Mouse (Mus musculus) spleen, adult 2 months (tissue): ENCODE measurements around the gene Iqgap2. TPM values are rescaled to one million over a fixed set of nuclear protein-coding genes. Genes with fewer than 3 reads are reported as not detected.

Experiments
- DNase-seq, 2 experiments: peaks; one replicate each; pipeline versions ENCODE4 v3.0.0 to v3.0.0-alpha.2; 2012 to 2021; ENCODE audit warnings: low spot score in 2 of 2, low read depth in 1 of 2
- H3K27ac ChIP-seq: fragments of 200-500 bp; 2 replicates; pipeline ENCODE4 v1.5.1; 2012; ENCODE audit warnings: low read length, inconsistent platforms; ENCODE audit not compliant: insufficient read depth
- H3K27me3 ChIP-seq: fragments of 200-500 bp; 2 replicates; pipeline ENCODE4 v1.6.1; 2012; ENCODE audit warnings: mild to moderate bottlenecking, moderate library complexity, low read length, inconsistent platforms; ENCODE audit not compliant: control insufficient read depth, insufficient read depth
- H3K36me3 ChIP-seq: fragments of 200-500 bp; 2 replicates; pipeline ENCODE4 v1.6.1; 2012; ENCODE audit warnings: mild to moderate bottlenecking, low read length, inconsistent platforms; ENCODE audit not compliant: control insufficient read depth, insufficient read depth
- H3K4me1 ChIP-seq: fragments of 200-500 bp; 2 replicates; pipeline ENCODE4 v1.6.1; 2011; ENCODE audit warnings: inconsistent platforms; ENCODE audit not compliant: control insufficient read depth, insufficient read depth, insufficient read length
- H3K4me3 ChIP-seq: fragments of 200-500 bp; 2 replicates; pipeline ENCODE4 v1.5.1; 2011; ENCODE audit warnings: mild to moderate bottlenecking, inconsistent platforms; ENCODE audit not compliant: insufficient read depth, insufficient read length; ENCODE audit errors: extremely low read depth
- CTCF ChIP-seq: fragments of 200-500 bp; IDR thresholded peaks from 2 replicates; pipeline ENCODE4 v1.5.1; 2011; ENCODE audit warnings: mild to moderate bottlenecking, inconsistent platforms; ENCODE audit not compliant: insufficient read depth, insufficient read length, insufficient replicate concordance; ENCODE audit errors: extremely low read depth
- POLR2A ChIP-seq: fragments of 200-500 bp; IDR thresholded peaks from 2 replicates; pipeline ENCODE4 v1.6.1; 2011; ENCODE audit warnings: low read depth, low read length, inconsistent platforms
- WGBS: fragments of 180-500 bp; shearing (Covaris S2); methylation state at CpG from one replicate; pipeline ENCODE4 v1.1.7; 2018; 5-methylcytosine and 5-hydroxymethylcytosine counted together
- polyA plus RNA-seq: library from polyadenylated mRNA; depleted of rRNA; stranded (reverse); fragments of >200 nt; gene quantifications from 2 replicates; pipeline ENCODE4 v1.2.3, GENCODE M21; 2012

Gene Iqgap2
- polyA plus RNA-seq, 1 experiment, result 2.1 TPM

GRCm38 (mm10) chr13:95623042-95623441 is 268.7 kb downstream of the Iqgap2 start:
- 82% methylated on average over 3 of the region's 3 CpGs for WGBS
- DNase-seq, result no peak
- TF ChIP-seq CTCF (no peak), POLR2A (no peak)
- Histone ChIP-seq H3K27me3 (0 out of 2 replicates have a peak, but pooled peaks cover 3% of the 10 kb centered on the region), H3K36me3 (no peaks in the 10 kb centered on the region), H3K4me1 (no peaks in the 10 kb centered on the region; the same call in 1 of the 2 replicates), H3K27ac (no peak overlapping the region), H3K4me3 (no peak overlapping the region)

DNA sequence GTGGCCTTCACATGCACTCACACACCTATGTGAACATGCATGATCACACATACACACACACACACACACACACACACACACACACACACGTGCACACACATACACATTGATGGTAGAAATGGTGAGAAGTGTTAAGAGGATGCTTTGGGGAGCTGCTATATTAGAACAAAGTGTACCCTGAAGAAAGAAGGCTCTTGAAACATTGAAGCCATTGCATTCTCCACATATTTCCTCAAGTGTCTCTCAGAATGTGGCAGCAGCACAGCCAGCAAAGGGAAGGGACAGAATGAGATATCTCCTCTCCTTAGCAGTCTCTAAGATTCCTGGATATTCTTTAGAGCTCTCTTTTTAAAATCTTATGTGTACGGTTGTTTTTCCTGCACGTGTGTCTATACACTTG is 270.2 kb downstream of the Iqgap2 start:
- Histone ChIP-seq H3K4me3 (no peak overlapping the region), H3K27ac (no peak overlapping the region), H3K27me3 (0 out of 2 replicates have a peak, but pooled peaks cover 4% of the 10 kb centered on the region), H3K4me1 (no peaks in the 10 kb centered on the region; the same call in 1 of the 2 replicates), H3K36me3 (no peaks in the 10 kb centered on the region)
- no peak for TF ChIP-seq CTCF
- TF ChIP-seq POLR2A, result no peak
- 85% methylated on average over 3 of the region's 3 CpGs for WGBS
- no peak for DNase-seq

- WGBS, result 17% methylated on average over 13 of the region's 13 CpGs
- no peak overlapping the region; the same call in none of the 2 replicates for H3K4me3 ChIP-seq
- DNase-seq, result no peak
- TF ChIP-seq CTCF, result no peak
- no peak for TF ChIP-seq POLR2A
- no peaks in the 10 kb centered on the region for H3K36me3 ChIP-seq
- H3K27me3 ChIP-seq, result 0 out of 2 replicates have a peak, but pooled peaks cover 4% of the 10 kb centered on the region
- no peak overlapping the region for H3K27ac ChIP-seq
- no peaks in the 10 kb centered on the region; the same call in 1 of the 2 replicates for H3K4me1 ChIP-seq
Observed at GRCm38 (mm10) chr13:95618859-95619258, 272.9 kb downstream of the Iqgap2 start.

- DNase-seq, result peak; percentile 18 to 61
- no peaks in the 10 kb centered on the region; the same call in 1 of the 2 replicates for H3K4me1 ChIP-seq
- TF ChIP-seq POLR2A, result peak; percentile 11; the same call in 1 of the 2 replicates
- TF ChIP-seq CTCF, result no peak
- under 1% methylated on average over 39 of the region's 42 CpGs for WGBS
- peak within 1 kb of the TSS; percentile 64 for H3K27ac ChIP-seq
- no peaks in the 10 kb centered on the region for H3K36me3 ChIP-seq
- H3K4me3 ChIP-seq, result peak within 1 kb of the TSS; percentile 63
- 0 out of 2 replicates have a peak, but pooled peaks cover 4% of the 10 kb centered on the region for H3K27me3 ChIP-seq
Observed at GRCm38 (mm10) chr13:95618309-95618712, 273.4 kb downstream of the Iqgap2 start, which contains the start of gene F2r. F2r (minus strand) TSS chr13:95618487.

DNA sequence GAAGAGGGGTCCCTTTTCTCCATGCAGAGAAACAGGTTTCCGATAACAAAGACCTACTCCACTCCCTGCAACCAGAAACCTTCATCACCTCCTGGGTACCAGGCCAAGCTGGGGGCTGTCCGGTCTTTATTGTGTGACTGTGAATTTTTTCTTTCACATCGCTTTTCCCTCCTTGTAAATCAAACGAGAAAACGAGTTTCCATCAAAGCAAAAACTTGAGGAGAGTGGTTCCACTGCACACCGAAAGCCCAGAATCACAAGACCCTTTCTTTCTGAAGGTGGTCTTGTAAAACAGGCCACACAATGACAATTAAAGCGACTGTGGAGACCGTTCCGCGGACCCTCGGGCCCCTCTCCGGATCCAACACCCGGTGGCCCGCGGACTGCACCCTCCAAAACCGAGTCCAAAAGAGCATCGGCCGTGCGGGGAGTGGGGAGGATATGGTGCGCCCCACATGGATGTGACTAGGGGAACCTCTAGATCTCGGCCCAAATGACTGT is 274.0 kb downstream of the Iqgap2 start:
- Histone ChIP-seq H3K4me3 (peak overlapping the region; percentile 63), H3K27me3 (0 out of 2 replicates have a peak, but pooled peaks cover 4% of the 10 kb centered on the region)

GRCm38 (mm10) chr13:95617082-95617670 is 274.5 kb downstream of the Iqgap2 start:
- Histone ChIP-seq H3K4me3 (peak overlapping the region; percentile 63), H3K36me3 (no peaks in the 10 kb centered on the region), H3K27ac (0 out of 2 replicates have a peak overlapping the region, but pooled peaks have one; percentile 12), H3K27me3 (0 out of 2 replicates have a peak, but pooled peaks cover 4% of the 10 kb centered on the region), H3K4me1 (no peaks in the 10 kb centered on the region; the same call in 1 of the 2 replicates)
- 15% methylated on average over 17 of the region's 17 CpGs for WGBS
- TF ChIP-seq CTCF (no peak), POLR2A (no peak)
- DNase-seq, result no peak

More for the DNA sequence above, 274.0 kb downstream of the Iqgap2 start:
- DNase-seq, result no peak
- 2% methylated on average over 21 of the region's 21 CpGs for WGBS
- peak overlapping the region; percentile 64 for H3K27ac ChIP-seq
- no peaks in the 10 kb centered on the region for H3K36me3 ChIP-seq
- TF ChIP-seq CTCF, result no peak
- no peak for TF ChIP-seq POLR2A
- no peaks in the 10 kb centered on the region; the same call in 1 of the 2 replicates for H3K4me1 ChIP-seq

DNA sequence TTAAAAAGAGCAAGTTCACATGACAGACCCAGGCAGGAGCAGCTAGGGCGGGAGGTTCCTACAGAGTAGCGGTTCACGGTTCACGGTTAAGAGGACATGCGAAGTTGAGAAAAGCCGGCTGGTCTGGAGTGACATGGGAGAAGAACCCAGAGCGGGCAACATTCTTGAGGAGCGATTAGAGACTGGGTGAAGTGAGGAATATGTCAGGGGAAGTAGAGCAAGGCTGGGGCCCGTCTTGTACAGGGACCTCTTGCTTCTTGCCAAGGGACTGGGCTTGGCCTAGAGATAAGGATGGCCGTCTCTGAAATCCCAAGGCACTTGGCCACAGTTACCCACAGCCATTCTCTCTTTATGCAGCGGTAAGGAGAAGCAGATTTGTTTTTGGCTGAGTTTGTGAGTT is 275.2 kb downstream of the Iqgap2 start:
- Histone ChIP-seq H3K27ac (no peak overlapping the region), H3K36me3 (no peaks in the 10 kb centered on the region), H3K4me1 (no peaks in the 10 kb centered on the region; the same call in 1 of the 2 replicates), H3K4me3 (no peak overlapping the region), H3K27me3 (0 out of 2 replicates have a peak, but pooled peaks cover 4% of the 10 kb centered on the region)
- 83% methylated on average over 11 of the region's 11 CpGs for WGBS
- TF ChIP-seq CTCF, result no peak
- no peak for TF ChIP-seq POLR2A
- DNase-seq, result no peak
